Mouse (Mus musculus) kidney, postnatal 0 days (tissue): ENCODE measurements at regions not wholly inside any gene's neighbourhood (a gene's known extent, or its start where the extent isn't known, plus 50 kb on each side); places are given as distances from the start of the nearest gene placed in this dataset.

Source experiments
- ATAC-seq: fragments of 200-750 bp; cut with Nextera tagmentation; replicated peaks from 2 replicates; pipeline ENCODE4 v1.8.0; 2017; ENCODE audit warnings: low read depth, moderate number of reproducible peaks, moderate TSS enrichment, moderate library complexity; ENCODE audit not compliant: low FRiP score
- DNase-seq: peaks from one replicate; pipeline ENCODE4 v3.0.0-alpha.2; 2016; ENCODE audit warnings: low spot score
- H3K27ac ChIP-seq: fragments of 300-500 bp; sonication (generic); 2 replicates; pipeline ENCODE4 v1.5.1; 2014; ENCODE audit warnings: mild to moderate bottlenecking
- H3K27me3 ChIP-seq: fragments of 300-500 bp; sonication (generic); 2 replicates; pipeline ENCODE4 v1.6.1; 2014; ENCODE audit warnings: low read length, mixed read lengths; ENCODE audit not compliant: insufficient read depth
- H3K36me3 ChIP-seq: fragments of 300-500 bp; sonication (generic); 2 replicates; pipeline ENCODE4 v1.6.1; 2014; ENCODE audit warnings: low read length, mixed read lengths; ENCODE audit not compliant: insufficient read depth
- H3K4me1 ChIP-seq: fragments of 300-500 bp; sonication (generic); replicated peaks from 2 replicates; pipeline ENCODE4 v1.6.1; 2014; ENCODE audit warnings: antibody characterized with exemption, low read length, mixed read lengths; ENCODE audit not compliant: insufficient read depth
- H3K4me2 ChIP-seq: fragments of 300-500 bp; sonication (generic); 2 replicates; pipeline ENCODE4 v1.6.1; 2014; ENCODE audit warnings: mild to moderate bottlenecking, low read length, moderate library complexity, mixed read lengths
- H3K4me3 ChIP-seq: fragments of 300-500 bp; sonication (generic); replicated peaks from 2 replicates; pipeline ENCODE4 v1.5.1; 2014; ENCODE audit warnings: low read depth, low read length
- H3K9ac ChIP-seq: fragments of 300-500 bp; sonication (generic); 2 replicates; pipeline ENCODE4 v1.6.1; 2014; ENCODE audit warnings: low read depth, low read length
- H3K9me3 ChIP-seq: fragments of 300-500 bp; sonication (generic); replicated peaks from 2 replicates; pipeline ENCODE4 v1.6.1; 2016; ENCODE audit warnings: low read length, inconsistent platforms, mixed read lengths
- CTCF ChIP-seq: IDR thresholded peaks from 2 replicates; pipeline ENCODE4 v1.5.1; 2016; ENCODE audit warnings: antibody characterized with exemption, low read depth, mild to moderate bottlenecking, moderate library complexity
- WGBS: fragments of 180-500 bp; shearing (Covaris S2); extraction: QIAGEN DNeasy Blood & Tissue Kit; methylation state at CpG from one replicate; pipeline ENCODE4 v1.1.7; 2014; 5-methylcytosine and 5-hydroxymethylcytosine counted together

DNA sequence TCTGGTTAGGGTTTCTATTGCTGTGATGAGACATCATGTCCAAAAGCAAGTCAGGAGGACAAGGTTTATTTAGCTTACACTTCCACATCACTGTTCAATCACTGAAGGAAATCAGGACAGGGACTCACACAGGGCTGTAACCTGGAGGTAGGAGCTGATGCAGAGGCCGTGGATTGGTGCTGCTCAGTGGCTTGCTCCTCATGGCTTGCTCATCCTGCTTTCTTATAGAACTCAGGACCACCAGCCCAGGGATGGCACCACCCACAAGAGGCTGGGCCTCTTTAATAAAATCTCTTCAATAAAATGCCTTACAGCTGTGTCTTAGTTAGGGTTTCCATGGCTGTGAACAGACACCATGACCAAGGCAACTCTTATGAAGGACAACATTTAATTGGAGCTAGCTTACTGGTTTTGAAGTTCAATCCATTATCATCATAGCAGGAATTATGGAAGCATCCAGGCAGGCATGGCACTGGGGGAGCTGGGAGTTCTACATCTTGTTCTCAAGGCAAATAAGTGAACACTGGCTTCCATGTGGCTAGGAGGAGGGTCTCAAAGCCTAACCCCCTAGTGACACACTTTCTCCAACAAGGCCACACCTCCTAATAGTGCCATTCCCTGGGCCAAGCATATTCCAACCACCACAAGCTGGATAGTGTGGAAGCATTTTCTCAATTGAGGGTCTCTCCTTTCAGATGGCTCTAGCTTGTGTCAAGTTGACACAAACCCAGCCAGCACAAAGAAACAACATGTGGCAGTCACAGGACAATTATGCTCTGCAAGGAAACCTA, 96.4 kb upstream of the Cpm start:
- ATAC-seq, result no peak
- Histone ChIP-seq H3K27ac (no peak overlapping the region), H3K36me3 (no peaks in the 10 kb centered on the region), H3K9ac (no peak overlapping the region), H3K9me3 (no peaks in the 10 kb centered on the region), H3K4me2 (no peak overlapping the region), H3K27me3 (no peaks in the 10 kb centered on the region), H3K4me1 (no peaks in the 10 kb centered on the region), H3K4me3 (no peak overlapping the region)
- 89% methylated on average over 1 of the region's 1 CpGs for WGBS
- DNase-seq, result no peak
- no peak for TF ChIP-seq CTCF

DNA sequence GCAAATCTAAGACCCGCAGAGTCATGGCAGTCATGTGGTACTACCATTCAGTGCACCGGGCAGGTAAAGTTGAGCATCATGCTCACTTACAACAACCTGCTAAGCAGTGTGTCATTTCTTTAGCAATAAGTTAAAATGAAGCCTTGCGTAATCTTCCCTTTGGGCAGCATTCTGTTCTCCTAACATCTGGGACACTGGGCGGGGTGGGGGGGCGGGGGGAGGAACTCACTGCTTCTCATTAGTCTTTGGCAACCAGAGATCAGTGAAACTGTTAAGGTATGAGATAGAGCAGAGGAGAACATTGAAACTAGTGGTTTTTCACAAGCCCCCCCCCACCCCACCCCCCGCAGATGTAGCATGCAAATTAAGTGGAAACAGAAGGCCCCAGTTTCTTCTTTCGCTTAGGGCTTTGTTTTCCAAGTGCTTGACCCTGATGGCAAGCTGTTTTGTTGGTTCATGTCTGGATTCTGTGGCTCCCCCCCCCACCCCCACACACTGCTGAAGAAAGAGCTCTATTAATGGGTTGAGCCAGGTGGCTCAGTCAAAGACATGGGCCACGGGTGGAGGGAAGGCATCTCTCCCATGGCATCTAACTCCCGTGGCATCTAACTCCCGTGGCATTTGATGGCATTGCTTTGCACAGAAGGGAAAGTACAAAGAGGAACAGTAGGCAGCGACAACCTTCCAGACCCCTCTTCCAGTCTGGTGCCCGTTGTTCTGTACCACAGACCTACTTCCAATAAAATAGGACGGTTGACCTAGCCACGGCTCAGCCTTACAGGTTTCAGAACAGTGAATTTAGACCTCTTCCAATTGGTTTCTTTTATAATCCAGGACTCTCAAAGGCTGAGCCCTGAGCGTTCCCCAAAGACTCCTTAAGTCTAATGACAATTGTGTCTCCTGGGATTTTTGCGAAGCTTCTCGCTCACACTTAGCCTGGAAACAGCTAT, 97.2 kb upstream of the Cpm start:
- no peak for ATAC-seq
- Histone ChIP-seq H3K27ac (no peak overlapping the region), H3K4me1 (no peaks in the 10 kb centered on the region), H3K4me3 (no peak overlapping the region), H3K27me3 (no peaks in the 10 kb centered on the region), H3K36me3 (no peaks in the 10 kb centered on the region), H3K4me2 (no peak overlapping the region), H3K9me3 (no peaks in the 10 kb centered on the region), H3K9ac (no peak overlapping the region)
- DNase-seq, result no peak
- no peak for TF ChIP-seq CTCF
- 87% methylated on average over 17 of the region's 17 CpGs for WGBS

DNA sequence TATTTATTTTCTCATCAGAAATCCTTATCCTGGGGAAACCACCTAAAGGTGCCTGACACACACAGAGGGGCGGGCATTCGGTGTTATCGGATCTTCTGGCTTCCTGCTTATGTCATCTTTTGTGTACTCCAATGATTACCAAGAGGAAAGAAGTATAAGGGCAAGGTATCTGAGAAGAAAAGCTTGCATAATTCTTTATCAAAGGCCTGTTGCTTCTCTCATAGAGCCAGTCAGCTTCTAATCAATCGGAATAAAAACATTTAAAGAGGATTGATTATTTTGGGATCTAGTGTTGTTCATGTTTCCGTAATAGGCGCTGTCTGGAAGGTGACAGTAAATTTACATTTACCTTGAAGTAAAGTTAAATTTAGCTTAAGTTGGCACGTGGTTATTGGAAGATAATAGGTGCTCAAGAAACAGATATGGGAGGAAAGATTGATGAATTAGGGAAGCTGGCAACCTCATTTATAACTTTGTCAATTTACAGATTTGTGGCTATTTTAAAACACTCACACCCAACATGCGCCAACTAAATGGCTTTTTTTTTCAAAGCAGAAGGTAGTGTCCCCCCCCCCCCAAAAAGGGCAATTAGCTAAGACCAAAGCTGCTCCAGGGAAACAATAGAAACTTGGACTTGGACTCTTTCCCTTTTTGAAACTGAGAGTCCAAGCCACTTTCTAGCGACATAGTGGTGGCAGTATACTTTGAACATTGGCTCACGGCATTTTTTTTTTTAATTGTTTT, 98.3 kb upstream of the Cpm start:
- Histone ChIP-seq H3K27me3 (no peaks in the 10 kb centered on the region), H3K27ac (no peak overlapping the region), H3K4me2 (no peak overlapping the region), H3K9me3 (no peaks in the 10 kb centered on the region), H3K4me3 (no peak overlapping the region), H3K36me3 (no peaks in the 10 kb centered on the region), H3K4me1 (no peaks in the 10 kb centered on the region), H3K9ac (no peak overlapping the region)
- WGBS, result 78% methylated on average over 10 of the region's 10 CpGs
- TF ChIP-seq CTCF, result no peak
- ATAC-seq (no peak), DNase-seq (no peak)

DNA sequence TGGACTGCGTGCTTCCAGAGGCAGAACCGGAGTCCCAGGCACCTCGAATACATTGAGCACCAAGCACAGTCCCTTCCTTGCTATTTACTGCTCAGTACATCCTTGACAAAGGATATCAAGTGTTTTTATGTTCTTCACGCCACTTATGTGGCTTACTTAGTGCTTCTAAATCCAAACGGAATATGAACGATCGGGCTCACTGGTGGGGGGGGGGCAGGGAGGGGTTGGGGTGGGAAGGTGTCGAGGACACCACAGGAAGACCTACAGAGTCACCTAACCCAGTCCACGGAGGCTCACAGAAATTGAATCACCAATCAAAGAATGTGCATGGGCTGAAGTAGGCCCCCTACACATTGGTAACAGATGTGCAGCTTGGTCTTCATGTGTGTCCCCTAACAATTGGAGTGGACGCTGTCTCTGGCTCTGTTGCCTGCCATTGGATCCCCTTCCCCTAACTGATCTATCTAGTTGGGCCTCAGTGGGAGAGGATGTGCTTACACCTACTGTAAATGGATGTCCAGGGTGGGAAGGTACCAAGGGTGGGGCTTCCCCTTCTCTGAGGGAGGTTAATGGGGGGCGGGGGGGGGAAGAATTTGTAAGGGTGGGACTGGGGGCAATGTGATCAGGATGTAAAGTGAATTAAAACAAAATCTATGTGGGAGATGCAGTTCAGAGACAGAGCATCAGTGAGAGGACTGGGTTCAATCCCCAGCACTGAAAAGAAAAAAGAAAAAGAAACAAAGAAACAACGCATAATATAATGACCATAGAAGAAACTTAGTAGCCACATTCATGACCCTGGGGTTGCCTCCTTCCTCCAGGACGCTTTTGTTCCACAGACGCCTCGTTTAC, 99.1 kb upstream of the Cpm start:
- ATAC-seq (no peak), DNase-seq (no peak)
- no peak overlapping the region for H3K4me3 ChIP-seq
- no peaks in the 10 kb centered on the region for H3K4me1 ChIP-seq
- no peak for TF ChIP-seq CTCF
- no peak overlapping the region for H3K9ac ChIP-seq
- H3K27me3 ChIP-seq, result no peaks in the 10 kb centered on the region
- no peaks in the 10 kb centered on the region for H3K36me3 ChIP-seq
- no peak overlapping the region for H3K27ac ChIP-seq
- H3K9me3 ChIP-seq, result no peaks in the 10 kb centered on the region
- 82% methylated on average over 15 of the region's 15 CpGs for WGBS
- no peak overlapping the region for H3K4me2 ChIP-seq

DNA sequence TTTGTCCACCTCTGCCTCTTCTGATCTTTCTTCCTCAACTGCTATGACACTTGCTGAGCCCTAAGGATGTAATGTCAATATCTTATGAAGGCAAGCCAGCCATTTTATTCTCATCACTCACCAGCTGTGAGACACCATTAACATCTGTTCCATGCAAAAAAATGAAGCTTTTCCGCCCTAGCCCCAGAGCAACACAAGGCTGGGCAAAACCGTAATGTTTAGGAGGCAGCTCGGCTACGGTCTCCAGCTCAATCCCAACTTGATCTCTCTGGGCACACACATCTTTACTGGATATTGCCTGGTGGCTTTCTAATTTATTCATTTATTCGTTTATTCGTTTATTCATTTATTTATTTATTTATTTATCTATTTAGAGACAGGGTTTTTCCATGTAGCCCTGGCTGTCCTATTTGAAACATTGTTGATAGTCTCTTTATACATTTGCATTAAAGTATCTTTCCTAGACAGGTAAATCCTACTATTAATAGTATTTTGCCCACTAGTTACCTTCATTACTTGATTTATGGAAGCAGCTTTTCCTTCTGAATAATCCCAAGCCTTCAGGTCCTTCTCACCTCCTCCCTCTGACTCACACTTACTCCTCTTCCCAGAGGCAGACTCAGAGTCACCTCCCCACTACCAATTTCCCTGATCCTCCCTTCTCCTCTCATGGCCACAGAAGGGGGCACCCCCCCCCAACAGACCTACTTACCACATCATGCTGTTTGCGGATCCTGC, 99.9 kb upstream of the Cpm start:
- 85% methylated on average over 7 of the region's 7 CpGs for WGBS

More for the DNA sequence above, 99.9 kb upstream of the Cpm start:
- no peaks in the 10 kb centered on the region for H3K4me1 ChIP-seq
- ATAC-seq (no peak), DNase-seq (no peak)
- no peaks in the 10 kb centered on the region for H3K36me3 ChIP-seq
- H3K27ac ChIP-seq, result no peak overlapping the region
- H3K4me2 ChIP-seq, result no peak overlapping the region
- no peak for TF ChIP-seq CTCF
- H3K27me3 ChIP-seq, result no peaks in the 10 kb centered on the region
- H3K9ac ChIP-seq, result no peak overlapping the region
- no peaks in the 10 kb centered on the region for H3K9me3 ChIP-seq
- H3K4me3 ChIP-seq, result no peak overlapping the region
